Mouse (Mus musculus) gastrocnemius, adult 8-10 months (tissue): ENCODE measurements around the gene Olfr996. TPM values are rescaled to one million over a fixed set of nuclear protein-coding genes. Genes with fewer than 3 reads are reported as not detected.
"Not testable (repeated sequence)": the region's sequence is repeated elsewhere in the genome, so short reads cannot be mapped to it uniquely, and the experiment has no call there.

Source experiments
- DNase-seq, 2 experiments: peaks; one replicate each; pipeline ENCODE4 v3.0.0; 2022; ENCODE audit warnings: low spot score in 2 of 2
- total RNA-seq, 4 experiments: library from RNA; stranded (reverse); gene quantifications; 2 replicates each; pipeline ENCODE4 v1.2.4; 2022

The Olfr996 gene
- not detected for total RNA-seq

- no peak for DNase-seq
These were observed at the start of gene Olfr996 for GRCm38 (mm10) chr2:85578915-85579314. Olfr996 (plus strand) TSS chr2:85579215.

DNA sequence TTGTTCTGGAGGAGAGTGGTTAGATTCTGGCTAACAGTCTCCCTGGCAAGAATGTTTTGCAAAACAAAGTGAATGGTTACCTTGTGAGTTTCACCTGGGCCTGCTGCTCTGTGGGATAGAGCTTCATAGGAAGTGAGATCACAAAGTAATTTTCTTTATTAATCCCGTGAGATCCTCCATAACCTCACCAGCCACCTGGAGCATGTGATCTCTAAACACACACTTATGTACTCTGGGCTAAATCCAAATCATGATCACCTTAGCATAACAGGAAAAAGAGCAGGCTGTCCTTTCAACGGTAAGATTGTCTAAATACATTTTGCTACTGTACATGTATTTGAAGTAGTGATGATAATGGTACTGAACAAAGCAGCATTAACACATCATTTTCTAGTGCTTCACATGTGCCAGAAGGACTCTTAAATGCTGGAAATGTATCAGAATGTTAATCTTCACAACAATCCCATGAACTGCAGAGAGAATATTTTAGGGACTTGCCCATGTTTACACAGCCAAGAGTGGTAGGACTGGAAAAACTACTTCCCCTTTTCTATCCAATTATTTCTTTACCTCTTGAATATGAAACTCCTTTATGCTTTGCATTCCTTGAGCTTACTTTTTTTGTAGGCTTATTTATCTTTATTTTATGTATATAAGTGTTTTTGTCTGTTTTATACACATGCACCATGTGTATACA lies 46.8 kb upstream of the Olfr996 start:
- no peak for DNase-seq

DNA sequence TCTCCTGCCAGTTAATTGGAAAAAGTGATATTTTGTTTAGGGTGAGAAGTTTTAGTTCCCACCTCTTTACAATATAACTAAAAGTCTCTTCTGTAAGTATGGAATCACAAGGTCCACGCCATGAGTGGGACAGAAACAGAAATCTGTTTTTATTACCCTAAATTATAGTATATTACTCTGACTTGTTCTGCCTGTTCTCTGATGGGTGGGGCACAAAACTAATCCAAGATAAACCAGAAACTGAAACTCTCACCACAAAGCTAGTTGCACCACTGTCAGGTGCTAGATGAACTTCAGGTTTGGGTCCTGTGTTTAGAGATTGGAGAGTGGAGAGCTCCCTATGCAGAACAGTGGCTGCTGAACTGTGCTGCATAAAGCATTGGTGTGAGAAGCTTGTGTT lies 45.1 kb upstream of the Olfr996 start:
- DNase-seq, result no peak

- no peak for DNase-seq
These were observed 24.2 kb upstream of the Olfr996 start for GRCm38 (mm10) chr2:85554806-85555205.

DNA sequence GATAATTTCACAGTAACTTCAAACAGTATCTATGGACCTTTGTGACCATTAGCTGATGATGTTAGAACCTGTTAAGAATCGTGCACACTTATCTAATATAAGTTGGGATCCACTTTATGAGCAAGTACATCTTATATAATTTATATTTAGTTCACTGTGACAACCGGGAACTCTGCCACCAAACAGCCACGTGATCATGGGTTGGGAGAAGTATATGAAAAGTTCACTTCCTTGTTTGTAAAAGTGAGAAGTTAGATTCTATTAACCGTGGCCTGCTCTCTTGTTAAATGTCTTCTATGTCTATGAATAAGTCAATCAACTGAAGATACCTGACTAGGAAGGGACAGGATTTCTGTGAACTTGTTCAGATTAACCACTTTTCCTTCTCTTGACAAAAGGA lies 18.8 kb upstream of the Olfr996 start:
- no peak for DNase-seq

DNA sequence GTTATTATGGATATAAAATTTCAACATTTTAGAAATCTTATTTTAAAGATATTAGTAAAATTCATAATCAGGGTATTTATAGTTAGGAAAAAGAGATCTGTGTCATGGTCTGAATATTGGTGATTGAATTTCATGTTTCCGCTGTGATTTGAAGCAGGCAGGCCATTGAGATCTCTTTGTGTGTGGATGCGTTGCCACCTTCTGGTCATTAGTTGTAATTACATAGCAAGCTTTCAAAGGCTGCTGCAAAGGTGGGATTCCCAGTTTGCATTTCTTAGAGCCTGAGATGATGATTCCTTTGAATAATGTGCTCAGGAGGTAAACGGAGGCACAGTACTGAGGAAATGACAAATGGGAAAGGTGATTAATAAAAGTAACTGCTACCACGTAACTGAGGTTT lies 17.8 kb upstream of the Olfr996 start:
- DNase-seq, result no peak

DNA sequence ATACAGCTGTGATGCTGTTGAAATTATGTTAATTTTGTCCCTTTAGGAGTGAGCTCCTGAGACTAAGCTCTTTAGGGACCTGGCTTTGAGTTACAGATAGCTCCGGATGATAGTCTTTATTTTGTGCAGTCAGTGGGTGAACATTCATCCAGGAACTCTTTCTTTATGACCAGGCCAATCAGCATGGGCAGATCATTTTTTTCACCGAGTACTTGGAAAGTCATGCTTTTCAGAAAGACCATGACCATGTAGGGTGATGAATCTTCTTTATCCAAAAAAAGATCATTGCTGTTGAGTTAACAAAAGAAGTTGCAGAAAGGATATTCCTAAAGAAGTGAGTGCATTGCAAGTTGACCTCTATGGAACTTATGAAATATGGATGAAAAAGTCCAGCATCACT lies 9.6 kb downstream of the Olfr996 start, which contains the start of gene Olfr998:
Gene Olfr998 (plus strand): TSS at position 301 of the 400 bp plus-strand sequence.
- DNase-seq, result not testable (repeated sequence)

GRCm38 (mm10) chr2:85611803-85612202 lies 32.8 kb downstream of the Olfr996 start, which contains the start of gene Olfr1000:
Olfr1000 (minus strand) TSS chr2:85611903.
- no peak for DNase-seq

Other genes with a start within 250 kb of the Olfr996 start
- gene Olfr987, start 239.9 kb upstream of the Olfr996 start, total RNA-seq, result not detected
- not detected for gene Olfr988, start 216.0 kb upstream of the Olfr996 start, total RNA-seq
- gene Olfr992, start 169.7 kb upstream of the Olfr996 start, total RNA-seq, result not detected
- gene Olfr993, start 164.3 kb upstream of the Olfr996 start, total RNA-seq, result not detected
- gene Olfr994, start 142.8 kb upstream of the Olfr996 start, total RNA-seq, result not detected
- not detected for gene Olfr995, start 135.6 kb upstream of the Olfr996 start, total RNA-seq
- gene 4833423E24Rik, start 60.2 kb upstream of the Olfr996 start, total RNA-seq, result not detected
- gene Olfr998, start 9.7 kb downstream of the Olfr996 start, total RNA-seq, result not detected
- not detected for gene Olfr1000, start 32.7 kb downstream of the Olfr996 start, total RNA-seq
- not detected for gene Olfr1002, start 71.5 kb downstream of the Olfr996 start, total RNA-seq
- gene Olfr154, start 85.2 kb downstream of the Olfr996 start, total RNA-seq, result not detected
- not detected for gene Olfr1006, start 99.6 kb downstream of the Olfr996 start, total RNA-seq
- gene Olfr1008, start 110.2 kb downstream of the Olfr996 start, total RNA-seq, result not detected
- not detected for gene Olfr1009, start 136.2 kb downstream of the Olfr996 start, total RNA-seq
- gene Olfr1012, start 183.6 kb downstream of the Olfr996 start, total RNA-seq, result not detected
- not detected for gene Olfr1013, start 187.9 kb downstream of the Olfr996 start, total RNA-seq
- not detected for gene Olfr1014, start 193.5 kb downstream of the Olfr996 start, total RNA-seq
- gene Olfr1015, start 202.8 kb downstream of the Olfr996 start, total RNA-seq, result not detected
- not detected for gene Olfr1016, start 223.3 kb downstream of the Olfr996 start, total RNA-seq
- gene Olfr1018, start 239.3 kb downstream of the Olfr996 start, total RNA-seq, result not detected